Mouse (Mus musculus) heart, embryonic 10.5 days (tissue): ENCODE measurements at regions not wholly inside any gene's neighbourhood (a gene's known extent, or its start where the extent isn't known, plus 50 kb on each side); places are given as distances from the start of the nearest gene placed in this dataset.

Source experiments
- DNase-seq: peaks from one replicate; pipeline ENCODE4 v3.0.0-alpha.2; 2017; ENCODE audit warnings: low spot score
- H3K27ac ChIP-seq: fragments of 300-500 bp; sonication (generic); 2 replicates; pipeline ENCODE4 v1.5.1; 2016; ENCODE audit warnings: mild to moderate bottlenecking
- H3K27me3 ChIP-seq: fragments of 300-500 bp; sonication (generic); 2 replicates; pipeline ENCODE4 v1.6.1; 2016; ENCODE audit warnings: mild to moderate bottlenecking; ENCODE audit not compliant: poor library complexity, insufficient read depth, severe bottlenecking
- H3K36me3 ChIP-seq: fragments of 300-500 bp; sonication (generic); 2 replicates; pipeline ENCODE4 v1.6.1; 2016; ENCODE audit warnings: mild to moderate bottlenecking, moderate library complexity
- H3K4me1 ChIP-seq: fragments of 300-500 bp; sonication (generic); 2 replicates; pipeline ENCODE4 v1.6.1; 2016; ENCODE audit warnings: mild to moderate bottlenecking
- H3K4me3 ChIP-seq: fragments of 300-500 bp; sonication (generic); 2 replicates; pipeline ENCODE4 v1.5.1; 2016; ENCODE audit warnings: mild to moderate bottlenecking, moderate library complexity
- H3K9me3 ChIP-seq: fragments of 300-500 bp; sonication (generic); 2 replicates; pipeline ENCODE4 v1.6.1; 2016; ENCODE audit warnings: mild to moderate bottlenecking, moderate library complexity
- WGBS: fragments of 180-500 bp; shearing (Covaris S2); methylation state at CpG from one replicate; pipeline ENCODE4 v1.1.7; 2016; 5-methylcytosine and 5-hydroxymethylcytosine counted together

DNA sequence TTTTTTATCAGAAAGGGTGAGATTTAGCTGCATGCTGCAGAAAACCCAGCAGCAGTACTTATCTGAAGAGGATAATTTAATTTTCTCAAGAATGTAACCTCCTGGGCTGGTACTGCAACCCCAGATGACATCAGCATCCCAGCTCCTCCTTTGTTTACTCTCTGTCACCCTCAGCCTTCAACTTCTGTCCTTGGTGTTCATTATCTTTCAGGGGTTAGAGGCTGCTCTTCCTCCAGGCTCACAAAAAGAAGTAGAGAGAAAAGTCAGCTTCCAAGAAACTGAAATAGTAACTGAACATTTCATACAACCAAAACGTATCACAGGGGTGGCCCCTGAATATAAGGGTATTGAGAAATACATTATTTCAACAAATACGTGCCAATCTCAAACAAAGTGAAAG, 262.5 kb upstream of the Cdyl start:
- 74% methylated on average over 2 of the region's 2 CpGs for WGBS
- Histone ChIP-seq H3K4me1 (peaks cover 20% of the 10 kb centered on the region), H3K9me3 (no peaks in the 10 kb centered on the region), H3K36me3 (no peaks in the 10 kb centered on the region), H3K4me3 (no peak overlapping the region), H3K27ac (no peak overlapping the region), H3K27me3 (no peaks in the 10 kb centered on the region)
- no peak for DNase-seq

DNA sequence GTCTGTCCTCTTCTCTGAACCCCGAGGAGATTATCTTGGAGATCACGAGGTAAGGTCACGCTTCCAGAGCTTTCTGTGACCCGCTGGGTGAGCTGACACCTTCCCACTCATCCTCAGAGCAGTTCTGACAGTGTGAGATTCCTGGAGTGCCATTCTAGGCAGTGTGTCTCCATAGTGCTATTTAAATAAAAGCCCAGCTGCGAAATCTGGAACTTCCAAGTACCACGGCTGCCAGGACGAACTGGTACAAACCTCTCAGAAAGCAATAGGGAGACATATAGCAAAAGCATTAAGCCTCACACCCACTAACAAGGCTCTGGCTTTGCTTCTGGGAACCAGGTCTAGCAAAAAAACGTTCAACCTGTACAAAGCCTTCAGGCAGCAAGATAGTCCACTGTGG, 261.4 kb upstream of the Cdyl start:
- Histone ChIP-seq H3K9me3 (no peaks in the 10 kb centered on the region), H3K27me3 (no peaks in the 10 kb centered on the region), H3K4me3 (no peak overlapping the region), H3K4me1 (peaks cover 20% of the 10 kb centered on the region), H3K27ac (no peak overlapping the region), H3K36me3 (no peaks in the 10 kb centered on the region)
- 38% methylated on average over 8 of the region's 8 CpGs for WGBS
- no peak for DNase-seq

DNA sequence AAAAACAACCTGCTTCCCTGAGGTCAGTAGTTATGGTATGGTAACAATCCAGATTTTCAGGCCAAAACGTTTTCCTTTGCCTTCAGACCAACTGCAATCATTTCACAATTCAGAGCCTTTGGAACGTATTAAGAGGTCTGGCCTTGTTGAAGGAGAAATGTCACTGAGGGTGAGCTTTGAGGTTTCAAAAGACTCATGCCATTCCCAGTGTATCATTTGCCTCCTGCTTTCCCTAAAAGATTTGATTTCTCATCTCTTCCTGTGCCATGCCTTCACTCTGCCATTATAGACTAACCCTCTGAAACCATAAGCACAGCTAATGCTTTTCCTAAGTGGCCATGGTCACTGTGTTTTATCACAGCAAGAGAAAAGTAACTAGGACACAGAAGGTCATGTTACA, 256.8 kb upstream of the Cdyl start:
- WGBS = 80% methylated on average over 2 of the region's 2 CpGs
- H3K9me3 ChIP-seq = no peaks in the 10 kb centered on the region
- H3K36me3 ChIP-seq = no peaks in the 10 kb centered on the region
- H3K27me3 ChIP-seq = no peaks in the 10 kb centered on the region
- H3K4me1 ChIP-seq = peaks cover 3% of the 10 kb centered on the region; the same call in 1 of the 2 replicates
- DNase-seq = no peak
- no peak overlapping the region for H3K27ac ChIP-seq
- H3K4me3 ChIP-seq = no peak overlapping the region

DNA sequence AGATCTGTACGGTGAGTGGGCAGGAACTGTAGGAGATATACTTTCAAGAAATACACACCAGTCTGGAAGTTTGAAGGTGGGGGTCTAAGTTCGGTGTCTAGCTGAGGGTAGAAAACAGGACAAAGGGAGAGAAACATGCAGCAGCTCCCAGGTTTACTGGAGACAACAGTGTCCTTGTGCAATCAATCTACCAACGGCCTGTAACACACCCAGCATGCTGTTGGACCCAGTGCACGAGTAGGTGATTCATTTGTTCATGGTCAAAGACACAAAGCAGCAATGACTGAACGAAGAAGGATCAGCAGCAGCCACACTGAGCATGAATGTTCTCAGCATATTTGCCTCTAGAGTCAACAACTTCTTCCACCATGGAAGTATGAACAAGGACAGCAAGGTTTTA, 255.2 kb upstream of the Cdyl start:
- no peaks in the 10 kb centered on the region for H3K9me3 ChIP-seq
- no peaks in the 10 kb centered on the region for H3K36me3 ChIP-seq
- 82% methylated on average over 5 of the region's 5 CpGs for WGBS
- H3K4me1 ChIP-seq = no peaks in the 10 kb centered on the region
- no peak for DNase-seq
- H3K4me3 ChIP-seq = no peak overlapping the region
- H3K27ac ChIP-seq = no peak overlapping the region
- H3K27me3 ChIP-seq = no peaks in the 10 kb centered on the region

DNA sequence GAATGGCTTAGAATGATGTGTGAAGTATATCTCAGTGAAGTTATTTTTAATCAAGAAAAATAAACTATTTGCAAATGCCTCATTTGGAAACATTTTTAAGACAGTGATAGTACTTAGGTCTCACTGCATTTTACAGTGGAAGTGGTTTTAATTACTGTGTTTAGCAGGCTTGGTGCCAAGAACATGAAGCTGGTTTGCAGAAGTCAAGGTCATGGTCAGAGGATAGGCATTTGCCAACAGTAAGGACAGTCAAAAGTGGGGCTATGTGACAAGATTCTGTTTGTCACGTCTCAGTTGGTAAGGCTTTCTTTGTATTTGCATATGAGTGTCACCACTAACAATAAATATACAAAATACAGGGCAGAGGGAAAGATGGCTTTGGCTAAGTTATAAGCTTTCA, 254.2 kb upstream of the Cdyl start:
- H3K27me3 ChIP-seq = no peaks in the 10 kb centered on the region
- no peaks in the 10 kb centered on the region for H3K36me3 ChIP-seq
- H3K4me1 ChIP-seq = no peaks in the 10 kb centered on the region
- no peaks in the 10 kb centered on the region for H3K9me3 ChIP-seq
- 73% methylated on average over 1 of the region's 1 CpGs for WGBS
- no peak overlapping the region for H3K27ac ChIP-seq
- no peak overlapping the region for H3K4me3 ChIP-seq
- DNase-seq = no peak

DNA sequence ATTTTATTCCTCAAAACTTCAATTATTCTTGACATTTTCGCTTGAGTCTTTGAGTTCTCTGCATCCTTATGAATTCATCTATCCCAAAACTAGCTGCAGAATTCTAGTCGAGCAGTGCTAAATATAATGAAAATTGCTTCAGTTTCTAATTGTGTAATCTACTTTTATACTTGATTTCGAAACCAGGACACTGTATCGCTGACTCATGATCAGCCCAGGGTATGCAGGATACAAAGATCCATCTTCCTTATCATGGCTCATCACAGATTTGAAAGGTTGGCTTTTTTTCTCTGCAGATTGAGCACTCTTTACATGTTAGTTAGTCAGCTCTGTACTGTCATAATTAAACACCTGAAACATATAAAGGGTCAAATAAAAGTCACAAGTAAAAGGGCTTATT, 242.1 kb upstream of the Cdyl start:
- Histone ChIP-seq H3K4me3 (no peak overlapping the region), H3K4me1 (no peaks in the 10 kb centered on the region), H3K27me3 (no peaks in the 10 kb centered on the region), H3K27ac (no peak overlapping the region), H3K36me3 (no peaks in the 10 kb centered on the region), H3K9me3 (no peaks in the 10 kb centered on the region)
- WGBS = 81% methylated on average over 4 of the region's 4 CpGs
- DNase-seq = no peak

DNA sequence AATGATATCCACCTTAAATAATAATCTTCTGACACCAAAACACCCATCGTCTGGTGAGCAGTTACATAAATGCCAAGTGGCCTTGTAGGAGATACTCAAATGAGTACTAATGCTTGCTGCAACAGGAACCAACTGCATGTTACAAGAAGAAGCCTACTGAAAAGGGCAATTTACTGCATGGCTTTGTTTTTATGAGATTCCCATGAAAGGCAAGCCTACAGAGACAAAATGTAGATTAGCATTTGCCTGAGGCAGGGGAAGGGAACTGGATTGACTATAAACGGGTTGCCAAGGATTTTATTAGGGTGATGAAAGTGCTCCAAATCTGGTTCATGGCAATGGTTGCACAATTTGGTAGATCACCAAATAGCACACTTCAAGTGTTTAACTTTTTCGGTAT, 239.6 kb upstream of the Cdyl start:
- Histone ChIP-seq H3K4me3 (no peak overlapping the region), H3K4me1 (no peaks in the 10 kb centered on the region), H3K36me3 (no peaks in the 10 kb centered on the region), H3K27ac (no peak overlapping the region), H3K27me3 (no peaks in the 10 kb centered on the region), H3K9me3 (no peaks in the 10 kb centered on the region)
- WGBS = 83% methylated on average over 3 of the region's 3 CpGs
- DNase-seq = no peak

DNA sequence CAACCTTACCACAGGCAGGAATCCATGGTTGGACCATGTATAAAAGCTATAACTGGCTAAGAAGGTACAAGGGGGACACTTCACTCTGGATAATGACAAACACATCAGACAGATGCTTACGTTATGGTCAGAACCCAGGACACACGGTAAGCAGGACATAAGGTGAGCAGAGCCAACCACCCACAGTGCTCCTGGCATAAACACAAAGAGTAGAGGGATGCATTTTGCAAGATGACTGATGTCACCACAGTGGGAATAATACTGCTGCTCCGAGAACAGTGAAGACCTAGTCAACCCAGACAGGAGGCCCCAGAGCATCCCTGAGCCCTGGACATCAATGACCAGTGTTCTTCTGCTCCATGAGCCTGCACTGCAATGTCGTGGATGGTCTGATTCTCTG, 233.6 kb upstream of the Cdyl start:
- no peak for DNase-seq
- Histone ChIP-seq H3K27me3 (no peaks in the 10 kb centered on the region), H3K9me3 (no peaks in the 10 kb centered on the region), H3K36me3 (no peaks in the 10 kb centered on the region), H3K27ac (no peak overlapping the region), H3K4me3 (no peak overlapping the region), H3K4me1 (no peaks in the 10 kb centered on the region)
- 77% methylated on average over 4 of the region's 4 CpGs for WGBS

DNA sequence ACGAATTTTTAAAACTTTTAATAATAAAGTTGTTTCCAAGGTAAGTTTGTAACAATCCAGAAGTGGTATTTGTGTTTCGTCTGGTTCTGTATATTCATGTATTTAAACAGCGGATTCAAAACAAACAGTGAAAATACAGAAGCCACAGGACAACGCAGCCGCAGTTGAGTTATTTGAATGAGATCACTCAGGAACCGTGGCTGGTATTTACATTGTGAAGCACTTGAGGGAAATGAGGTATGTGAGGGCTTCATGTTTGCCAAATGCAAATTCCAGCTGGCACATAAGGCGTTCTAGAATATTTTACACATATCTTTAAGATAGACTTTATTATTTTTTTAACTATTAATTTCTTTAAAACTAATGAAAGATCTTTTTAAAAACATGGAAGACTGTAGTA, 224.5 kb upstream of the Cdyl start:
- Histone ChIP-seq H3K27me3 (no peaks in the 10 kb centered on the region), H3K27ac (no peak overlapping the region), H3K36me3 (no peaks in the 10 kb centered on the region), H3K4me3 (no peak overlapping the region), H3K9me3 (no peaks in the 10 kb centered on the region), H3K4me1 (no peaks in the 10 kb centered on the region)
- no peak for DNase-seq
- 69% methylated on average over 7 of the region's 7 CpGs for WGBS

DNA sequence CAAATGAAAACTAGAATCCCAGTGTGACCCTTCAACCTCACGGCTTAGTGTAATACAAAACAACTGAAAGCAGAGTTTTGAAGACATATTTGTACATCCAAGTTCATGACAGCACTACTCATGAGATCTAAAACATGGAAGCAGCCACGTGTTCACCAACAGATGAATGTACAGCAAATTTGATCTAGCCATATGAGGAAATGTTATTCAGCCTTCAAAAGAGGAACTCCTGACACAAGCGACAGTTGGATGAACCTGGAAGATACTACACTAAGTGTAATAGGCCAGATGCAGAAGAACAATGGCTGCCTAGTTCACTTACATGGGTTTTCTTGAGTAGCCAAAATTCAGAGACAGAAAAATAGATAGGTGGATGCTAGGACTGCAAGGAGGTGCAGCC, 212.0 kb upstream of the Cdyl start:
- no peak for DNase-seq
- Histone ChIP-seq H3K27ac (no peak overlapping the region), H3K9me3 (no peaks in the 10 kb centered on the region), H3K4me3 (no peak overlapping the region), H3K36me3 (no peaks in the 10 kb centered on the region), H3K27me3 (no peaks in the 10 kb centered on the region), H3K4me1 (peaks cover under 1% of the 10 kb centered on the region; the same call in 1 of the 2 replicates)
- 75% methylated on average over 3 of the region's 3 CpGs for WGBS

DNA sequence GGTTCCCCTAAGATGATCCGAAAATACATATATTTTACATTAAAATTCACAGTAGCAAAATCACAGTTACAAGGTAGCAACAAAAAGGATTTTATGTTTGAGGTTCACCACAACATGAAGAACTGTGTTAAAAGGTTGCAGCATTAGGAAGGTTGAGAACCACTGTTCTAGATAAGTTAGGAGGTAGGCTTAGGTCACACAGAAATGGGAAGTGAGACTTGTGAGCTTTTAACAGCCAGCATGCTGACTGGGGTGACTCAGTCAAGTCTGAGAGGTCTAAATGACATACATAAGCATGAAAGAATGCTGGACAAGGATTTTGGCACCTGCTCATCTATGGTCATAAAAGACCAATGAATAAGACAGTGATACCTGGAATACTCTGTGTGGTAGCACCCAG, 207.2 kb upstream of the Cdyl start:
- DNase-seq = no peak
- peaks cover 13% of the 10 kb centered on the region for H3K4me1 ChIP-seq
- no peaks in the 10 kb centered on the region for H3K9me3 ChIP-seq
- H3K27ac ChIP-seq = no peak overlapping the region
- no peaks in the 10 kb centered on the region for H3K36me3 ChIP-seq
- no peak overlapping the region for H3K4me3 ChIP-seq
- WGBS = 90% methylated on average over 1 of the region's 1 CpGs
- H3K27me3 ChIP-seq = no peaks in the 10 kb centered on the region

DNA sequence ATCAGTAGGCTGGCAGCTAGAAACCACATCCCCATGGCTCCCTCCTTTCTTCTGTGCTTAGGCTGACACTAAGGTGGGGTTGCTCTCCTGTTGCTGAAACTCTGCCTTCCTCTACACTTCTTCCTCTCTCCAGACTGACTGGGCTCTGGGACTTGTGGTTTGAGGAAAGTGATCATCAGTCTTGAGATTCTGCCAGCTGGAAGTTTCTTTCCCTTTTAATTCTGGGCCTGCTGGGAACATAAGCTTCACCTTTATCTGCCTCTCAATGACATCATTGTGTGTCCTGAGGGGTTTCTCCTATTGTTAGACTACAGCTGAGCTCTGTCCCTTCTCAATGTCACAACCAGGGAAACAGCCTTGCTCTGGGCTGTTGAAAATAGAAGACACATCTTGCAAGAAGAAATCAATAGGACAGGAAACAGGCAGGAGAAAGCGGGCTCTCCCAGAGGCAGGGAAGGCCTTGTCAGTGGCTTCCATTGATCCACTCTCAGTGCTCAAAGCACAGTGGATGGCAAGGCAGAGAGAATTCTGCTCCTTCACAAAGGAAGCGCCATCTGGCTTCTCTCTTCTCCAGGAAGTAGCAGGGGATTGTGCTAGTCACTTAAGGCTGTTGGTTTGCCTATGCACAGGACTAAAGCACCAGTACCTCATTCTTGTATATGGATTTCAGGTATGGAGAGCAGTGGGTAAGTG, 206.3 kb upstream of the Cdyl start:
- no peak overlapping the region for H3K4me3 ChIP-seq
- H3K27me3 ChIP-seq = no peaks in the 10 kb centered on the region
- H3K4me1 ChIP-seq = peaks cover 13% of the 10 kb centered on the region
- peak overlapping the region; percentile 72 for H3K27ac ChIP-seq
- 54% methylated on average over 2 of the region's 2 CpGs for WGBS
- no peaks in the 10 kb centered on the region for H3K36me3 ChIP-seq
- DNase-seq = no peak
- H3K9me3 ChIP-seq = no peaks in the 10 kb centered on the region

DNA sequence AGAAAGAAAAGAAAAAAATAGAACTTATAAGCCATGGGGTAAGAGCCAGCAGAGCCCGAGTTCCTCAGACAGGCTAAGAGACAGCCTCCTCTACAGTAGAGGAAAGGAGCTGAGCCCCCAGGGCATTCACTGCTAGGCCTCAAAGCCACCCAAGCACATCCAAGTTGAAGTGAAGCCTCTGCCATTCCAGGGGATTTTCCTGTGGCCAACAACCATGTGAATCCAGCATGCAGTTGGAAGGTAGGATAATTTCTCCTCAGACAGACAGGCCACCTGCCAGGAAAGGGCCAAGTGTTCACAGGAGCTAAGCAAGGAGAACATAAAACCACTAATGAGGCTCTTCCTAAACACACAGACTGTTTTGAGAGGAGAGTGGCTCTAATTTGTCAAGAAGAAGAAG, 199.6 kb upstream of the Cdyl start:
- H3K4me1 ChIP-seq = no peaks in the 10 kb centered on the region
- WGBS = 77% methylated on average over 1 of the region's 1 CpGs
- H3K27ac ChIP-seq = no peak overlapping the region
- H3K27me3 ChIP-seq = no peaks in the 10 kb centered on the region
- DNase-seq = no peak
- no peak overlapping the region for H3K4me3 ChIP-seq
- no peaks in the 10 kb centered on the region for H3K9me3 ChIP-seq
- no peaks in the 10 kb centered on the region for H3K36me3 ChIP-seq

DNA sequence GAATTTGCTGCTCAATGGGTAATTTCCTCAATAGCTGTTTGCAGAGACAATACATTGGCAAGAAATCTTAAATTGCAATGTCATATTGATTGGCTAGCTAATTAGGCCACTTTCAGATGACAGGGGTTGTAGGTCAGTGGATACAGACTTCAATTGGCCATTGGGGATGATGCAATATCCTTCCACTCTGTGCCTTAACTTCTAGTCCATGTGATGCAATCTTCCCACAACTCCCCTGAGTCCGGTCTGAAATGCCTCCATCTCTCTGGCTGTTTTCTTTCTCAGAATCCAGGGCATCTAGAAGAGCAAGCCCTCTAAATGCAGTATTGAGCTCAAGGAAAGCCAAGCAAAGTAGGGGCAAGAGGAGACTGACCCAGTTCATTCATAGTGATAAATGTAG, 196.4 kb upstream of the Cdyl start:
- Histone ChIP-seq H3K27me3 (no peaks in the 10 kb centered on the region), H3K27ac (no peak overlapping the region), H3K36me3 (no peaks in the 10 kb centered on the region), H3K4me3 (no peak overlapping the region), H3K9me3 (no peaks in the 10 kb centered on the region), H3K4me1 (no peaks in the 10 kb centered on the region)
- DNase-seq = no peak
- WGBS = 73% methylated on average over 1 of the region's 1 CpGs
